Mouse (Mus musculus): ENCODE data around the gene Smim11. TPM values are rescaled to one million over a fixed set of nuclear protein-coding genes. Genes with fewer than 3 reads are reported as not detected.

Gene Smim11
- polyA plus RNA-seq, 1 experiment, result 70.4 TPM

- DNase-seq (ENCODE audit: low spot score), result no peak
Observed at GRCm38 (mm10) chr16:92360711-92361110, 59.6 kb downstream of the Smim11 start.

Other genes with a start within 250 kb of the Smim11 start
- 63.4 and 64.4 TPM in 2 replicates for gene Mrps6, start 243.0 kb upstream of the Smim11 start, polyA plus RNA-seq (2012; rRNA removed)
- gene Gm49711, start 243.0 kb upstream of the Smim11 start, polyA plus RNA-seq (2012; rRNA removed), result 0.07 TPM in 1 of 2 replicates, not detected in the other
- 2.0 and 2.2 TPM in 2 replicates for gene Slc5a3, start 243.0 kb upstream of the Smim11 start, polyA plus RNA-seq (2012; rRNA removed)
- gene Kcne2, start 8.9 kb upstream of the Smim11 start, polyA plus RNA-seq (2012; rRNA removed), result not detected in 2 replicates
- not detected in 2 replicates for gene Fam243, start 20.2 kb downstream of the Smim11 start, polyA plus RNA-seq (2012; rRNA removed)
- gene Kcne1, start 58.2 kb downstream of the Smim11 start, polyA plus RNA-seq (2012; rRNA removed), result 9.8 and 10.2 TPM in 2 replicates
- gene Rcan1, start 169.6 kb downstream of the Smim11 start, polyA plus RNA-seq (2012; rRNA removed), result 24.9 and 26.4 TPM in 2 replicates
- 0.25 and 0.27 TPM in 2 replicates for gene Clic6, start 184.4 kb downstream of the Smim11 start, polyA plus RNA-seq (2012; rRNA removed)